Mouse (Mus musculus) liver, adult 10 weeks (tissue): ENCODE measurements around the gene Nhlrc3. TPM values are rescaled to one million over a fixed set of nuclear protein-coding genes. Genes with fewer than 3 reads are reported as not detected.

Source experiments
- polyA plus RNA-seq: library from polyadenylated mRNA; stranded (reverse); fragments of 350-450 nt; fragmentation: Illumina TruSeq; extraction: RNeasy Lipid Tissue Mini Kit (QIAGEN cat#74804); gene quantifications from one replicate; pipeline ENCODE4 v1.2.3, GENCODE M21; 2014; ENCODE audit warnings: low read depth, low replicate concordance

Gene Nhlrc3
- polyA plus RNA-seq: 5.9 TPM

DNA sequence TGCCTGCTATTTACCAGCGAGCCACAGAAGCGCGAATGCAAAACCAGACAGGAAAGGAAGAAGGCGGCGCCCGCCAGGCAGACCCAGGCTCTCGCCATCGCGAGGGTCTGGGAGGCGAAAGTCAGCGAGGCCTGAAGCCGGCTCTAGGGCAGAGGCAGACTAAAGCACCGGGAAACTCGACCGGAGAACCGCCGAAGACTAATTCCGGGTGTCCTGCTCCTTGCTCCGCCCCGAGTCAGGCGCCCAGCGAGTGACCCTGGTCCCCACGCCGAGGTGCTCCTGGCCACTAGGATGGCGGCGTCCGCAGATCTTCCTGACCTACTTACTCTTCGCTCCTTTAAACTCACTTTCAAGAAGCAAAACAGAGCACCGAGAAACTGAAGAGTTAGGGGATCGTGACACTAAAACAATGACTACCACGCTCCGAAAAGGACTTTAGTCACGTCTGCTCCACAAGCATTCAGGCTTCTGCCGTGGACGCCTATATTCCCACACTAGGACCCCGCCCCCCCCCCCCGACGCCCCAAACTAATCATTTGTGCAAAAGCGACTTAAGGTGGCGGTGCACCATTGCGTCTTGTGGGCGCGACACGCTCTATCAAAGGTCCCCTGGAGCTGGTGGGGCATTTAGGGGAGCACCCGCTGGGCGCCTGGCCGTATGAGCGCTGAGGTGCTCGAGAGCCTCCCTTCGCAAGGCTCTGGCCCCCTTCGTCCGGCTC is at the start of gene Nhlrc3, which contains the start of gene Proser1:
TSS of gene Nhlrc3 (minus strand) at position 287 of the 719 bp plus-strand sequence.
TSS of gene Proser1 (plus strand) at position 621 of the 719 bp plus-strand sequence.

DNA sequence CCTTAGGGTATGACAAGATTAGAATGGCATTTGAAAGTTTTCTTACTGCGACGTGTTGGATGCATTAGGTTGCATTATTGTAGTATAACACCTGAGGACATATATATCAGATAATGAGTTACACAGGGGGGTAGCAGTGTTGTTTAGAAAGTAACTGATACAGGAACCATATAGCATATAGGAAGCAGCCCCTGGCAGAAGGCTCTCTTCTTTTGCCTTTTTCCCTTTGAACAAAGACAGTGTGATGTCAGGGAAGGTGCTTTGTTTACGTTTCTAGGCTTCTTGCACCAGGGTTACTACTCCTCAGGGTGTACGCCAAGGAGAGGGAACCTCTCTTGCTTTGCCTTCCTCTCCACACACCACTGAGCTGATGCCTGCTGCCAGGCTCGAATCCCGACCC is 25.2 kb upstream of the Nhlrc3 start, which contains the start of gene Stoml3:
TSS of gene Stoml3 (plus strand) at position 301 of the 400 bp plus-strand sequence.

Other genes starting within 250 kb of the Nhlrc3 start
- 5.5 TPM for gene Proser1, start 334 bp upstream of the Nhlrc3 start, polyA plus RNA-seq
- not detected for gene Stoml3, start 25.3 kb upstream of the Nhlrc3 start, polyA plus RNA-seq
- not detected for gene Frem2, start 194.0 kb upstream of the Nhlrc3 start, polyA plus RNA-seq